Mouse (Mus musculus) cerebellum, adult 2 months (tissue): Measurements from ENCODE around the gene Olfr3. TPM values are rescaled to one million over a fixed set of nuclear protein-coding genes. Genes with fewer than 3 reads are reported as not detected.

Source experiments
- DNase-seq, 2 experiments: peaks; one replicate each; pipeline ENCODE4 v3.0.0; 2021
- H3K27ac ChIP-seq: fragments of 200-500 bp; 2 replicates; pipeline ENCODE4 v1.5.1; 2012; ENCODE audit warnings: low read length, control low read depth, inconsistent platforms; ENCODE audit not compliant: insufficient read depth
- H3K27me3 ChIP-seq: fragments of 200-500 bp; 2 replicates; pipeline ENCODE4 v1.6.1; 2012; ENCODE audit warnings: inconsistent platforms, mild to moderate bottlenecking, low read length, moderate library complexity; ENCODE audit not compliant: control insufficient read depth, insufficient read depth
- H3K4me1 ChIP-seq: fragments of 200-500 bp; 2 replicates; pipeline ENCODE4 v1.6.1; 2011; ENCODE audit warnings: low read length; ENCODE audit not compliant: control insufficient read depth, insufficient read depth
- H3K4me3 ChIP-seq: fragments of 200-500 bp; replicated peaks from 2 replicates; pipeline ENCODE3; 2011; ENCODE audit warnings: mild to moderate bottlenecking, low read depth, low read length, control low read depth; ENCODE audit not compliant: insufficient read depth
- CTCF ChIP-seq: fragments of 200-500 bp; IDR thresholded peaks from 2 replicates; pipeline ENCODE4 v1.5.1; 2011; ENCODE audit warnings: low read depth, mild to moderate bottlenecking, control low read depth, low read length, moderate library complexity, borderline replicate concordance; ENCODE audit not compliant: insufficient read depth
- POLR2A ChIP-seq: fragments of 200-500 bp; IDR thresholded peaks from 2 replicates; pipeline ENCODE4 v1.6.1; 2011; ENCODE audit warnings: low read length, control low read depth, borderline replicate concordance; ENCODE audit not compliant: insufficient read depth
- WGBS: fragments of 180-500 bp; shearing (Covaris S2); methylation state at CpG from one replicate; pipeline ENCODE4 v1.1.7; 2018; 5-methylcytosine and 5-hydroxymethylcytosine counted together
- polyA plus RNA-seq: library from polyadenylated mRNA; depleted of rRNA; stranded (reverse); fragments of >200 nt; gene quantifications from 2 replicates; pipeline ENCODE4 v1.2.3, GENCODE M21; 2012; rRNA removed

Olfr3 gene
- polyA plus RNA-seq: not detected in 2 replicates

DNA sequence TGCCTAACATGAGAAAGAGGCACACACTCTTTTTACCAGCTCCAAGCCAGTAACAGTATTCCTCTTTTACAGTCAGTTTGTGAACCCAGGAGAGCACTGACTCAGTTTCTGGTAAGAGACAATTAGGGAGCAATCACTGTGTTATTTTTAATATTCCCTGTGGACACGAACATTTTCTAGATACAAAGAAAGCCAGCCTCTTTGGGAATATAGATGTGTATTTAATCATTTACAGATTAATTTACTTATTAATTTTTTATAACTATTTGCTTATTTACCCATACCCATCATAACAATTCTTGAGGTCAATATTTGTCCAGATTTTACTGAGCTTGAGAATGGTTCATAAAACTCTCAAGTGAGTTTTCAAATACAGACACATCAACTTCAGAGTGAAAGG lies at the start of gene Olfr3:
TSS of gene Olfr3 (minus strand) at position 101 of the 400 bp plus-strand sequence.
- DNase-seq: no peak
- no peak within 1 kb of the TSS for H3K27ac ChIP-seq
- H3K4me1 ChIP-seq: no peaks in the 10 kb centered on the region
- no peaks in the 10 kb centered on the region for H3K27me3 ChIP-seq
- WGBS: 48% methylated on average over 1 of the region's 1 CpGs
- H3K4me3 ChIP-seq: no peak within 1 kb of the TSS
- no peak for TF ChIP-seq POLR2A
- TF ChIP-seq CTCF: no peak

- DNase-seq: no peak
- 78% methylated on average over 1 of the region's 1 CpGs for WGBS
- H3K27me3 ChIP-seq: no peaks in the 10 kb centered on the region
- TF ChIP-seq POLR2A (no peak), CTCF (no peak)
- H3K4me1 ChIP-seq: no peaks in the 10 kb centered on the region
- no peak within 1 kb of the TSS for H3K4me3 ChIP-seq
- no peak within 1 kb of the TSS for H3K27ac ChIP-seq
Observed at GRCm38 (mm10) chr2:36862560-36862959, 45.7 kb upstream of the Olfr3 start, which contains the start of gene Olfr351. TSS of gene Olfr351 (minus strand) at chr2:36862660.

DNA sequence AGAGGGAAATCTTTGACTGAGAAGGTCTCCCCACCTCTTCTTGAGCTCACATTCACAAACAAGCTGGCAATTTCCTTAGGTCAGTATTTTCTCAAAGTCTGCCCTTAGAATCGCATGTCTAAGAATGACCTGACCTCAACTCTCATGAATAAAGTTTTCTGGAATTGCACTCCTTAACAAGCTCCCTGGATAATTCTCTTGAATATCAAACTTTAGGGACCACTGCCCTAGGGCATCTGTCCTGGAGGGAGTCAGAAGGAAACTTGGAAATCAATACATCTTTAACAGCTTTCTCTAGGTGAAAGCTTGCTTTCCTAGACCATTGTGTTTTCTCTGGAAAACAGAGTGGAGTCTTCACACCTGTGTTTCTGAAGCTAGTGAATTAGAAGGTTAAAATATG lies 29.2 kb upstream of the Olfr3 start, which contains the start of gene Olfr350:
TSS of gene Olfr350 (plus strand) at position 301 of the 400 bp plus-strand sequence.
- DNase-seq: no peak
- H3K4me1 ChIP-seq: no peaks in the 10 kb centered on the region
- 84% methylated on average over 1 of the region's 1 CpGs for WGBS
- no peak within 1 kb of the TSS for H3K27ac ChIP-seq
- TF ChIP-seq POLR2A: no peak
- TF ChIP-seq CTCF: no peak
- H3K4me3 ChIP-seq: no peak within 1 kb of the TSS
- H3K27me3 ChIP-seq: no peaks in the 10 kb centered on the region

DNA sequence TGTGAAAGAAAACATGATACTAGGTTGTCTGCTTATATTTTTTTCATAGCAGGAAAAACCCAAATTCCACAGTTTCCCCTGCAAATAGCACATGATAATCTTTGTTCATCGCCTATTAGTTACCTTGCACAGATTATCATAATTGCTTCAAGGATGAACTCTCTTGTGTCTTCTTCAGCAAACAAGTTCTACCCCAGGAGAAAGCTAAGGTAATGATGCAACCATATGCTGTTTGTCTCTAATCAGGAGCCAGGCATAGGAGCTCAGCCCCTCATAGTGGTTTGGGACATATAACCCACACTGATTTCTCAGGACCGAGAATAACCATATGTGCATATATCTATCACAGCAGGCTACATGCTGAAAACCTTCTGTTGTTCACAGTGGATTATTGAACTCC lies 26.6 kb downstream of the Olfr3 start, which contains the start of gene Olfr50:
TSS of gene Olfr50 (plus strand) at position 301 of the 400 bp plus-strand sequence.
- no peak for TF ChIP-seq CTCF
- TF ChIP-seq POLR2A: no peak
- no peaks in the 10 kb centered on the region for H3K4me1 ChIP-seq
- no peak within 1 kb of the TSS for H3K4me3 ChIP-seq
- 74% methylated on average over 2 of the region's 2 CpGs for WGBS
- DNase-seq: no peak
- no peaks in the 10 kb centered on the region for H3K27me3 ChIP-seq
- H3K27ac ChIP-seq: no peak within 1 kb of the TSS

GRCm38 (mm10) chr2:36783976-36784375 lies 32.9 kb downstream of the Olfr3 start, which contains the start of gene Olfr348:
TSS of gene Olfr348 (plus strand) at chr2:36784276.
- TF ChIP-seq CTCF: no peak
- TF ChIP-seq POLR2A: no peak
- WGBS: 67% methylated on average over 2 of the region's 2 CpGs
- H3K4me1 ChIP-seq: no peaks in the 10 kb centered on the region
- H3K27me3 ChIP-seq: no peaks in the 10 kb centered on the region
- no peak for DNase-seq
- H3K27ac ChIP-seq: no peak within 1 kb of the TSS
- H3K4me3 ChIP-seq: no peak within 1 kb of the TSS

Other genes with a start within 250 kb of the Olfr3 start
- gene Olfr345, start 177.0 kb downstream of the Olfr3 start, polyA plus RNA-seq: not detected in 2 replicates
- gene Olfr346, start 131.2 kb downstream of the Olfr3 start, polyA plus RNA-seq: not detected in 2 replicates
- gene Olfr347, start 85.1 kb downstream of the Olfr3 start, polyA plus RNA-seq: not detected in 2 replicates
- not detected in 2 replicates for gene Olfr348, start 32.8 kb downstream of the Olfr3 start, polyA plus RNA-seq
- gene Olfr50, start 26.5 kb downstream of the Olfr3 start, polyA plus RNA-seq: not detected in 2 replicates
- not detected in 2 replicates for gene Olfr350, start 29.3 kb upstream of the Olfr3 start, polyA plus RNA-seq
- gene Olfr351, start 45.6 kb upstream of the Olfr3 start, polyA plus RNA-seq: not detected in 2 replicates
- not detected in 2 replicates for gene Olfr352, start 51.4 kb upstream of the Olfr3 start, polyA plus RNA-seq
- not detected in 2 replicates for gene Olfr353, start 75.9 kb upstream of the Olfr3 start, polyA plus RNA-seq
- gene Olfr354, start 88.6 kb upstream of the Olfr3 start, polyA plus RNA-seq: not detected in 2 replicates
- not detected in 2 replicates for gene Olfr355, start 111.9 kb upstream of the Olfr3 start, polyA plus RNA-seq
- not detected in 2 replicates for gene Olfr356, start 120.1 kb upstream of the Olfr3 start, polyA plus RNA-seq
- gene Olfr357, start 176.8 kb upstream of the Olfr3 start, polyA plus RNA-seq: not detected in 2 replicates
- not detected in 2 replicates for gene Olfr358, start 192.3 kb upstream of the Olfr3 start, polyA plus RNA-seq
- not detected in 2 replicates for gene Olfr360, start 248.7 kb upstream of the Olfr3 start, polyA plus RNA-seq